Mouse (Mus musculus) ovary, postnatal 10 days (tissue): ENCODE measurements around the gene 2010111I01Rik.

Experiments used
- DNase-seq: peaks from one replicate; pipeline ENCODE4 v3.0.0; 2022; ENCODE audit warnings: low spot score

The 2010111I01Rik gene

DNA sequence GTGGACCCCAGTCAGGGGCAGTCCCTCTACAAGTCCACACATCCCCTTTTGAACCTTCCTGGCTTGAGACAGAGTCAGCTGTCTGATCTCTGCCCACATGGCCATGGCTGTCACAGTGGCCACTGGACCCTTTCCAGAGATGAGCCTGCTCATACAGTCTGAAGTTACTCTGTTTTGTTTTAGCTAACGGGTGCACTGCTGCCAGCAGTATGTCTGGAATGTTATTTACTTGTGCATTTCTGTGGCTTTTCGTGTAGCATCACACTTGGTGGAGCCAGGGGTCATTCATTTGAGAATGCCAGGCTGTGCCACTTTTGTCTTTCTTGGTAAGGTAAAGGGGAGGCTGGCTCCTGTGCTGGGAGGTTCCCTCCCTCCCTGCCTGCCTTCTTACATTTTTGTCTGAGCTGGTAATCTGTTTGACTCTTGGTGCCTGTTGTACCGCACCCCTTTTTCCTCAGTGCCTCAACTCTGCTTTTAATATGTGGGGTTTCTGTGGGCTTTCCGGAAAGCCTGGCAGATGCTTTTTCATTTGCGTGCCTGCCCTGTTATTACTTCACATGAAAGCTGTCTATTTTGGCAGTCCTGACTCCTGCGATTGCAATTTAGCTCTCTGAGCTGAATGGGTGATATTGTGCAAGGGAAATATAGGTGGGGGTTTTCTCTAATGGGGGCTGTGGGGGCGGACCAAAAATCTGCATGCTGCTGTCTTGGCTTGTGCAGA, 190.3 kb downstream of the 2010111I01Rik start:
- DNase-seq: no peak

DNA sequence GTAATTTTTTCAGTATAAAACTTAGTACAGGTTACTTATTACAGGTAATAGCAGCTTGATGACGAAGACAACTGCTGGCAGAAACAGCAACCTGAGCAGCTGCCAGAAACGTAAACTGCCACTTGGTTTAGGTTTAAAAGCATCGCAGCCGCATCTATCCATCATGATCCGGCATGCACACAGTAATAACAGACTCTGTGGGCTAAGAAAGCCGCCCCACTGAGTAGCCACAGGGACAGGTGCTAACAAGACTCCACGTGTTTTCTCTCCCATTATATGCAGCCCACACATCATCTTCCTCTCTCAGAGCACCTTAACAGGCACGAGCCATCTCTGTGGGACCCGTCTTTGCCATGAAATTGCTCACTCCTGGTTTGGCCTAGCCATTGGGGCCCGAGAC, 191.6 kb downstream of the 2010111I01Rik start:
- no peak for DNase-seq

GRCm38 (mm10) chr13:63170282-63171073, 205.8 kb downstream of the 2010111I01Rik start:
- DNase-seq: no peak

GRCm38 (mm10) chr13:63171347-63172096, 206.8 kb downstream of the 2010111I01Rik start:
- DNase-seq: no peak

GRCm38 (mm10) chr13:63172097-63172445, 207.4 kb downstream of the 2010111I01Rik start:
- no peak for DNase-seq

DNA sequence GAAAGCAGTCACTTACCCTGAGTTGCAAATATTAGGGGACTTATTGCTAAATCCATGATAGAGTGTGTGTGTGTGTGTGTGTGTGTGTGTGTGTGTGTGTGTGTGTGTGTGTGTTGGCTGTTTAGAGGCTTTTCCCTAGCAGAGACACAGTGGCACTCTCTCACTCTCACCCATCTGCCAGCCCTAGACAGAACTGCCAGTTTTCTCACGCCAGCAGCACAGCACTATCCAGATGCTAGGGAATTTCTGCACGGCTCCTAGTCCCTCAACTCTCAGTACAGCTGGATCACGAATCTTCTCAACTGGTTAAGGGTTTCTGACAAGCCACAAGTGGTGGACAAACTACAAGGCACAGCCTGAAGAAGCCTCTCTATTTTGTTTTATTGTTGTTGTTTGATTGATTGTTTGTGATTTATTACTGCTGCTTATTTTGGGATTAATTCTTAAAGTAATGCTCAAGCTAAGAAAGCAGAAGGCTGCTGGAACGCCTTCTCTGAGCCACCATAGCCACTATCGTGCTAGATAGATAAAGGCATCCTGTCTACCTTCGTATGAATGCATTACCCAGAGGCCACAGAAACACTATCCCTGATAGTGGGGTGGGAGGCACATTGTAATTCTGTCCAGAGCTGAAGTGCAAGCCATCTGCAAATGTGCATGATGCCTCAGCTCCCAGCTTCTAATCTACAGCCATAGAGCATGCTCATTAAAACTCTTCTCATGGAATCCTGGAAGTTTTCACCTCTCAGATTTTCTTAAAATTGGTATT, 209.7 kb downstream of the 2010111I01Rik start:
- DNase-seq: no peak

- DNase-seq: no peak
Observed at GRCm38 (mm10) chr13:63176131-63176530, 211.4 kb downstream of the 2010111I01Rik start.

DNA sequence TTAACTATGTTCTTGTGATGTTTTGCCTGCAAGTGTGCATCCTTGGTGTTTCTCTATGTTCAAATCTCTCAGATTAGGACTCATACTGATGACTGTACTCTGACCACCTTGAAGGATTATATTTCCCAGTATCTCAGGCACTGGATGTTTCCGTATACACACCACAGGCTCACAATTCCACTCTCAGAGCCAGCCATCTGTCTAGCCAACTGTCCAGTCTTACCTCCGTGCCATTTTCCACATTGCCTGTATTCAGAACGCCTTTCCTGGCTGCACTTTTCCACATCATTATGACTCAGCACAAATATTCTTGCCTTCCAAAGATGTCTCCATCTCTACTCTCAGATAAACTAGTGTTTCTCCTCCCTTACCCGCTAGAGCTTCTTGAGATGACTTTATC, 212.5 kb downstream of the 2010111I01Rik start:
- DNase-seq: no peak

DNA sequence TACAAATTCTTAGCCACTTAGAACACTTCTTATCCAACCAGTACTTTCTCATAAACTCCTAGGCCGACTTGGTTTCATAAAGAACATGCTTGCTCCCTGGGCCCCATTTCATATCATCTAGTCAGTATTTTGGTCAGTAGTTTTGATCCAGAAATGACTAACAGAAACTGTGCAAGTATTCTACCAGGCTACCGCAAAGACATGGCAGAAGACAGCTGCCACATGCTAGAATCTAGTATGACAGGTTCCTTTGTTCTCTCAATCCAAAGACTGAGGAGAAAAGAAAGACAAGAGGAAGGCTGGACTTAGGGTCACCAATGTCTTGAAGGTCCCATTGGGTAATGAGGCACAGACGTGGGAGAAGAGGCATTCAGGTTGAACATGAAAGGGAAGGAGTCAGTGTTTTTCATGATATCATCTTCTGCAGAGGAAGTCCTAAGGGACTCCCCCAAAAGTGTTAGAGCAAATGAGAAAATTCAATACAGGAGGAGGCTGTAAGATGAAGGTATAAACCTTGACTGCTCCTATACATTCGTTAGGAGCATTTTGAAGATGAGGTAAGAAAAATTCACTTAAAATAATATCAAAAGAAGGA, 216.0 kb downstream of the 2010111I01Rik start:
- DNase-seq: no peak

DNA sequence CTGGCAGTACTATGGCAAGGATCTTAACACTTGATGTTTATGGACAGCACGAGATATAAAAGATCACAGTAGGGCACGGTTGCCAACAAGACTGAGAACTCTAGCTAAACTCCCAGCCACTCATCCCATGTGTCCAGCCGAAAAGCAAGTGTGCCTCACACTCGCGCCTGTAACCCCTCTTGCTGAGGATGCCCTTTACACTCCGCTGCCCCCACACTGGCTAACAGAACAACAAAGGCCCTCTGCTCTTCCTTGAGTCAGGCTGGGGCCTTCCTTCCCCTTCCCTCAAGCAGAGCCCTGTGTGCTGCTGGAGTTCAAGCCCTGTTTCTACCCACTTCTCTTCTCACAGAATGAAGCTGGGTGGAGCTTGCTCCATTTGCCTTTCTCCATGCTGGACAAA, 220.3 kb downstream of the 2010111I01Rik start:
- DNase-seq: no peak

DNA sequence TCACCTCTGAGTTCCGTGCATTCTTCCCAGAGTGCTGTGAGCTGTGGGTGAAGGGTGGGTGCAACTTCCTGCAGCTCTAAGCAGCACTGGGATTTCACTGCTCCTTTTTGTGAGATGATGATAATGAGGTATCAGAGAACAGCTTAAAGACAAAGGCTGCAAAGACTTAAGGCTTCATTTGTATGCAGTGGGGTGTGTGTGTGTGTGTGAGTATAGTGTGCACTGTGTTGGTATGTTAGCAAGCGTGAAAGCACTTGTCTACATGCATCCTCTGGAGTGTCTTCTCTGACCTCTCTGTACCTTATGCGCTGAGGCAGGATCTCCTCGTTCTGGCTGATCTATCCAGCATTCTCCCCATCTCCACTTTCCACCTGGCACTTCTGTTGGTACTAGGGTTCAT, 221.5 kb downstream of the 2010111I01Rik start:
- no peak for DNase-seq

DNA sequence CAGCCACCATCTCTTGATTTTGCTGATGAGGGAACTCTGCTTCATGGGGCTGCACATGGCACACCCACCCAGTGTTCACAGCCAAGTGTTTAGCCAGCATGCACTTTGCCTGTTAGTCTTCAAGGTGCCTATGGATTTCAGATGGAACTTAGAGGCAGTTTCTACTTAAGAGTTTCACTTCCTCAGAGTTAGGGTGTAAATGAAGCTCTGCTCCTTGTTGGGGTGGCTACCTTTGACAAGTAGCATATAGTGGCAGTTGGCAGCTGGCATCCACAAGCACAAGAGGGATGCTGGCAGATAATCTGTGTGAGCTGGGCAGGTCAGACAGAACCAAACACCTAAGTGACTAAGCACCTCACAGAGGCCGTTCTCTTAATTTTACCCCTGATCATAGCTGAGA, 221.9 kb downstream of the 2010111I01Rik start:
- DNase-seq: no peak

DNA sequence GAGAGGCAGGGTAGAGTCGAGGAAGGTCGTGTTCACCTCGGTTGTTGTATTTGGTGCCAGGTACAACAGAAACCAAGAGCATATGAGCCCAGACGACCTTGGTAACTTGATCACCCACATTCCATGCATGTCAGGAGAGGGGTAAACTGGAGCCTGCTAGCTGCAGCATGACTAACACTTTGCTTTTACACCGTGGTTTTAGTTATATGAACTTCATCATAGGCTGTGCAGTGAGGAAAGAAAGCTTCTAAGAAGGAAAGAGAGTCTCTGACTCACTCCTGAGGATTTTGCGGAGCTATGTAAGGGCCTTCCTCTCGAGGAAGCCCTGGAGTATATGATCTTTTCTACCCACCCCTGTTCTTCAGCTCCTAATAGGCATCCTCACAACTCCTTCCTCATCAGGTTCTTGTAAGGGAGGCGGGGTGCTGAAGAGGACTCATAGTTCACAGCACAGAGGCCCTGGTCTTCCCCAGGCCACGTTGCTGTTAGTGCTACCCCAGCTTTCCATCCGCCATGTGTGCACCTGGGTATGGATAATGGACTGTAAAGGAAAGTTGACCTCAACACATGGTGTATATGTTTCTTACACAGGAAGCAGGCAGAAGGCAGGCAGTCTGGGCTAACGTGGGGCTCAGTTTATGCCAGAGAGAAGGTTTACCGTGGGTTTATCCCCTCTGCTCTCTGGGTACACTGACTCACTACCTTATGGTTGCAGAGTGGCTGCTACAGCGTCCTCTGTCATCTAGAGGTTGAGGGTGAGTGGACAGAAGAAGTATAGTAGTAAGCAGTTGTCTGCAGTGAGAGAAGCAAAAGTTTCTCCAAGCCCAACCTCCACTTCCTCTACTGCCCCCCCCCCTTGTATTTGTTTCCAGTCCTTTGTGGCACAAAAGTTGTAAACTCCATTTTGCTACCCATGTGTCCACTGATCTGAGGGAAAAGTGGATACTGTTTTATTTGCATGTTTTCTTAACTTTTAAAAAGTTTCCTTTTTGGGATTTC, 222.8 kb downstream of the 2010111I01Rik start:
- DNase-seq: no peak

DNA sequence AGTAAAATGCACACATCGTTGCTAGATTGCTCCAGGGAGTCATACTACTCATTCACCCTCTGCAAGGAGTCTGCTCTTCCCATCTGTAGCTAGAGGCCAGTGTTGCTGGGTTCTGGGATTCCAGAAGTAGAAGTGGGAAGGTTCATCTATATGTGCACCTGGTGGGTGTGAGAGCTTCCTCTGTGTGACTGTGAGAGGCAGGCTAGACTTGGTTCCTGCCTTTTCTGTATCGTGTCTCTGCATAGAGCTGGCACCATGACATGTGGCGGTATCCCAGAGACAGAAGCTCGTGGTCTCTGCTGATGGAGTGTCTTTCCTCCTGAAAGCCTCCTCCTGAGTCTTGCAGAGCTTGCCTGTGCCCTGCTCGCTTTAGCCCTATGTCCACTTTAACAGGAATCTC, 223.6 kb downstream of the 2010111I01Rik start:
- DNase-seq: no peak

DNA sequence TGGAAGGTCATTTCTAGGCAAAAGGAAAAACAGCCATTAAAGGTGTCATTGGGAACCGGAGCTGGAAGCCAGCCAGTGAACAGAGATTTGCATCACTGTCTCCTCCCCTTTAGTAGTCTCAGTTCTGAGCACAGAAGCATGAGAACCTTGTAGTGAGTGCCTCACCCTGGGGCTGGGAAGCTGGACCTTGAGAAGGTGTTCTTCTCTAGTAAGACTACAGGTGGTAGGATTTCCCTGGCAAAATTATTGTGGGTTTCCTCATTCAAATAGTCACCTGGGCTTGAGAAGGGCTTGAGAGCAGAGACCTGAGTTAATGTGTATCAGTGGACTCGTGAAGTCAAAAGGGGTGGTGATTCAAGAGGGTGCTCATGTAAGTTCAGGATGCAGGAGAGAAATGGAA, 224.1 kb downstream of the 2010111I01Rik start:
- DNase-seq: no peak

GRCm38 (mm10) chr13:63193423-63193822, 228.7 kb downstream of the 2010111I01Rik start:
- DNase-seq: no peak

GRCm38 (mm10) chr13:63198038-63198437, 233.3 kb downstream of the 2010111I01Rik start:
- DNase-seq: no peak

GRCm38 (mm10) chr13:63199588-63199987, 234.9 kb downstream of the 2010111I01Rik start:
- DNase-seq: no peak

DNA sequence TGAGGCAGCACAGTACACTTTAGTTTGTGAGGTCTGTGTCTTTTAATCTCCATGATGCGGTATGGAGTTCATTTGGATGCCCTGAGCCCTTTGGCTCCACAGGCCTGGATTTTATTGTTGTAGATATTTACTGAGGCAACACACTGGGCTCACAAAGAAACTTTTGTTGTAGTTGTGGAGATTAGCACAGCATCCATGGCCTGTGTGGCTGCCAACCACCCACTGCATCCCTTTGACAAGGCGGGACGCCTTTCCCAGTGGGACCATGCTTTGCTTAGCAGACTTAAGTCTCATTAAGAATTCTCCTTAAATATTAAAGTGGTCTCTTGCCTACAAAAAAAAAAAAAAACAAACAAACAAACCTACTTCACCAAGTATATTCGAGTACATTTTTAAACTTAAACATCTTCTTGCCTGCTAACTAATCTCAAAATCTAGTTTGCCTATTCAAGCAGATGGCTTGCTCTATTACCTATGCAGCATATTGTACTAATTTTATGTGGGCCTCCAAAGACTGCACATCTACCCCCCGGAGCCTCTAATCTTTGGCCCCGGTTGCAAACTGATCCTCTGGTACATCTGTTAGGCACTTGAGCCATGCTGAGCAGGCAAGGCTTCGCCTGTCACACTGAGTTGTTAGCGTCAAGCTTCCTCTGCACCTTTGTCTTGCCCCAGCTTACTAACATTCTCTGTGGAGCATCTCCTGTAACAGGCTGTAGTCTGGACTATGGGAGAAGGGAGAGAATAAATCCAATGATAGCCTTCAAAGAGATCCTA, 239.0 kb downstream of the 2010111I01Rik start:
- DNase-seq: no peak

- DNase-seq: no peak
Observed at GRCm38 (mm10) chr13:63205750-63206149, 241.1 kb downstream of the 2010111I01Rik start.
